Mouse (Mus musculus) forebrain, embryonic 11.5 days (tissue): ENCODE measurements around the gene Sf3b6. TPM values are rescaled to one million over a fixed set of nuclear protein-coding genes. Genes with fewer than 3 reads are reported as not detected.
A peak's percentile ranks its signal among the peaks of the same experiment; 100 is the strongest.

Experiments
- ATAC-seq: fragments of 200-750 bp; cut with Nextera tagmentation; replicated peaks from 2 replicates; pipeline ENCODE4 v1.8.0; 2017; ENCODE audit warnings: moderate TSS enrichment; ENCODE audit not compliant: low FRiP score
- DNase-seq: peaks from one replicate; pipeline ENCODE4 v3.0.0-alpha.2; 2017; ENCODE audit warnings: low spot score
- H3K27ac ChIP-seq: fragments of 300-500 bp; sonication (generic); 2 replicates; pipeline ENCODE4 v1.5.1; 2014; ENCODE audit warnings: low read depth, low read length
- H3K27me3 ChIP-seq: fragments of 300-500 bp; sonication (generic); 2 replicates; pipeline ENCODE4 v1.6.1; 2014; ENCODE audit warnings: mild to moderate bottlenecking, low read length, mixed read lengths; ENCODE audit not compliant: control insufficient read depth, insufficient read depth
- H3K36me3 ChIP-seq: fragments of 300-500 bp; sonication (generic); 2 replicates; pipeline ENCODE4 v1.6.1; 2014; ENCODE audit warnings: mild to moderate bottlenecking, low read length, moderate library complexity, mixed read lengths; ENCODE audit not compliant: control insufficient read depth, insufficient read depth
- H3K4me1 ChIP-seq: fragments of 300-500 bp; sonication (generic); replicated peaks from 2 replicates; pipeline ENCODE4 v1.6.1; 2014; ENCODE audit warnings: low read length, mixed read lengths; ENCODE audit not compliant: control insufficient read depth, insufficient read depth
- H3K4me2 ChIP-seq: fragments of 300-500 bp; sonication (generic); 2 replicates; pipeline ENCODE4 v1.6.1; 2014; ENCODE audit warnings: low read depth, mild to moderate bottlenecking, low read length, moderate library complexity, mixed read lengths; ENCODE audit not compliant: severe bottlenecking
- H3K4me3 ChIP-seq: fragments of 300-500 bp; sonication (generic); 2 replicates; pipeline ENCODE4 v1.5.1; 2014; ENCODE audit warnings: low read depth, low read length
- H3K9ac ChIP-seq: fragments of 300-500 bp; sonication (generic); 2 replicates; pipeline ENCODE4 v1.6.1; 2014; ENCODE audit warnings: low read length
- H3K9me3 ChIP-seq: fragments of 300-500 bp; sonication (generic); 2 replicates; pipeline ENCODE4 v1.6.1; 2016; ENCODE audit warnings: low read length, mixed read lengths; ENCODE audit not compliant: control insufficient read depth
- WGBS: fragments of 180-500 bp; shearing (Covaris S2); extraction: QIAGEN DNeasy Blood & Tissue Kit; methylation state at CpG from one replicate; pipeline ENCODE4 v1.1.7; 2014; 5-methylcytosine and 5-hydroxymethylcytosine counted together
- polyA plus RNA-seq: library from polyadenylated mRNA; unstranded; fragments of >200 nt; fragmentation: Nextera tagmentation; extraction: Ambion mirVana; gene quantifications from 2 replicates; pipeline ENCODE4 v1.2.1, GENCODE M21; 2014

Sf3b6 gene
- polyA plus RNA-seq, 1 experiment from 2014 or later: 365 TPM

GRCm38 (mm10) chr12:4843741-4844140 lies 26.4 kb downstream of the Sf3b6 start:
- DNase-seq (peak; percentile 76), ATAC-seq (peak; percentile 51)
- H3K27ac ChIP-seq: no peak overlapping the region
- peak overlapping the region; percentile 63 for H3K4me3 ChIP-seq
- H3K36me3 ChIP-seq: no peaks in the 10 kb centered on the region
- no peaks in the 10 kb centered on the region for H3K9me3 ChIP-seq
- H3K4me2 ChIP-seq: peak overlapping the region; percentile 52
- H3K9ac ChIP-seq: peak overlapping the region; percentile 69
- peaks cover 11% of the 10 kb centered on the region; the same call in 1 of the 2 replicates for H3K4me1 ChIP-seq
- under 1% methylated on average over 12 of the region's 12 CpGs for WGBS
- 0 out of 2 replicates have a peak, but pooled peaks cover 2% of the 10 kb centered on the region for H3K27me3 ChIP-seq

- WGBS: 94% methylated on average over 5 of the region's 5 CpGs
- Histone ChIP-seq H3K9me3 (no peaks in the 10 kb centered on the region), H3K27ac (no peak overlapping the region), H3K4me3 (no peak overlapping the region), H3K27me3 (no peaks in the 10 kb centered on the region), H3K4me2 (no peak overlapping the region), H3K9ac (no peak overlapping the region), H3K4me1 (no peaks in the 10 kb centered on the region), H3K36me3 (no peaks in the 10 kb centered on the region; the same call in none of the 2 replicates)
- peak; percentile 50 for DNase-seq
- ATAC-seq: no peak
Measured at GRCm38 (mm10) chr12:4856160-4856559, 38.8 kb downstream of the Sf3b6 start.

GRCm38 (mm10) chr12:4856834-4857233 lies 39.5 kb downstream of the Sf3b6 start:
- H3K36me3 ChIP-seq: no peaks in the 10 kb centered on the region; the same call in none of the 2 replicates
- H3K4me3 ChIP-seq: no peak overlapping the region
- H3K9me3 ChIP-seq: no peaks in the 10 kb centered on the region
- no peak overlapping the region for H3K4me2 ChIP-seq
- WGBS: 96% methylated on average over 2 of the region's 2 CpGs
- ATAC-seq (no peak), DNase-seq (peak; percentile 33)
- no peaks in the 10 kb centered on the region for H3K27me3 ChIP-seq
- H3K4me1 ChIP-seq: no peaks in the 10 kb centered on the region
- no peak overlapping the region for H3K9ac ChIP-seq
- no peak overlapping the region for H3K27ac ChIP-seq

- no peaks in the 10 kb centered on the region for H3K27me3 ChIP-seq
- DNase-seq (peak; percentile 33), ATAC-seq (no peak)
Measured at GRCm38 (mm10) chr12:4859241-4859914, 42.0 kb downstream of the Sf3b6 start.

GRCm38 (mm10) chr12:4862672-4863071 lies 45.3 kb downstream of the Sf3b6 start:
- no peak overlapping the region for H3K9ac ChIP-seq
- H3K9me3 ChIP-seq: no peaks in the 10 kb centered on the region
- H3K27me3 ChIP-seq: no peaks in the 10 kb centered on the region
- H3K36me3 ChIP-seq: no peaks in the 10 kb centered on the region
- no peaks in the 10 kb centered on the region for H3K4me1 ChIP-seq
- H3K4me2 ChIP-seq: no peak overlapping the region
- no peak overlapping the region for H3K4me3 ChIP-seq
- WGBS: 85% methylated on average over 4 of the region's 4 CpGs
- H3K27ac ChIP-seq: no peak overlapping the region
- ATAC-seq: no peak
- DNase-seq: no peak

More at GRCm38 (mm10) chr12:4859241-4859914, 42.0 kb downstream of the Sf3b6 start:
- WGBS: 70% methylated on average over 11 of the region's 11 CpGs
- Histone ChIP-seq H3K4me2 (no peak overlapping the region), H3K9me3 (no peaks in the 10 kb centered on the region), H3K36me3 (no peaks in the 10 kb centered on the region; the same call in 1 of the 2 replicates), H3K27ac (no peak overlapping the region), H3K9ac (no peak overlapping the region), H3K4me1 (no peaks in the 10 kb centered on the region), H3K4me3 (no peak overlapping the region)

GRCm38 (mm10) chr12:4863654-4864337 lies 46.5 kb downstream of the Sf3b6 start:
- H3K27me3 ChIP-seq: no peaks in the 10 kb centered on the region
- no peaks in the 10 kb centered on the region for H3K36me3 ChIP-seq
- H3K4me3 ChIP-seq: no peak overlapping the region
- DNase-seq (peak; percentile 50), ATAC-seq (no peak)
- H3K9ac ChIP-seq: no peak overlapping the region
- H3K9me3 ChIP-seq: no peaks in the 10 kb centered on the region
- 83% methylated on average over 4 of the region's 4 CpGs for WGBS
- H3K27ac ChIP-seq: no peak overlapping the region
- H3K4me2 ChIP-seq: no peak overlapping the region
- H3K4me1 ChIP-seq: no peaks in the 10 kb centered on the region

GRCm38 (mm10) chr12:4864338-4864690 lies 47.0 kb downstream of the Sf3b6 start:
- no peak overlapping the region for H3K27ac ChIP-seq
- H3K4me2 ChIP-seq: no peak overlapping the region
- DNase-seq (peak; percentile 44), ATAC-seq (no peak)
- no peaks in the 10 kb centered on the region for H3K27me3 ChIP-seq
- no peaks in the 10 kb centered on the region for H3K4me1 ChIP-seq
- no peak overlapping the region for H3K9ac ChIP-seq
- no peaks in the 10 kb centered on the region for H3K36me3 ChIP-seq
- no peak overlapping the region for H3K4me3 ChIP-seq
- 89% methylated on average over 4 of the region's 4 CpGs for WGBS
- H3K9me3 ChIP-seq: no peaks in the 10 kb centered on the region

GRCm38 (mm10) chr12:4868924-4869323 lies 51.6 kb downstream of the Sf3b6 start:
- no peak overlapping the region for H3K4me3 ChIP-seq
- WGBS: 82% methylated on average over 8 of the region's 8 CpGs
- ATAC-seq (no peak), DNase-seq (no peak)
- no peaks in the 10 kb centered on the region for H3K4me1 ChIP-seq
- no peaks in the 10 kb centered on the region for H3K9me3 ChIP-seq
- no peak overlapping the region for H3K9ac ChIP-seq
- no peaks in the 10 kb centered on the region for H3K36me3 ChIP-seq
- no peak overlapping the region for H3K27ac ChIP-seq
- H3K27me3 ChIP-seq: peaks cover 2% of the 10 kb centered on the region; the same call in 1 of the 2 replicates
- H3K4me2 ChIP-seq: no peak overlapping the region
